Mouse (Mus musculus): ENCODE measurements around the gene Cnksr3.

Cnksr3 gene

GRCm38 (mm10) chr10:7149671-7150595, 62.1 kb downstream of the Cnksr3 start:
- DNase-seq (ENCODE audit: low spot score): no peak

GRCm38 (mm10) chr10:7145614-7146013, 66.4 kb downstream of the Cnksr3 start:
- peak; percentile 10 for DNase-seq (ENCODE audit: low spot score)

GRCm38 (mm10) chr10:7144081-7144783, 67.8 kb downstream of the Cnksr3 start:
- DNase-seq (ENCODE audit: low spot score): peak; percentile 26

- peak; percentile 64 for DNase-seq (ENCODE audit: low spot score)
Observed at GRCm38 (mm10) chr10:7142287-7142686, 69.8 kb downstream of the Cnksr3 start.

GRCm38 (mm10) chr10:7140282-7140681, 71.8 kb downstream of the Cnksr3 start:
- DNase-seq (ENCODE audit: low spot score): no peak

GRCm38 (mm10) chr10:7138049-7138448, 74.0 kb downstream of the Cnksr3 start:
- no peak for DNase-seq (ENCODE audit: low spot score)

- no peak for DNase-seq (ENCODE audit: low spot score)
Observed at GRCm38 (mm10) chr10:7135751-7136150, 76.3 kb downstream of the Cnksr3 start.

GRCm38 (mm10) chr10:7133005-7133404, 79.0 kb downstream of the Cnksr3 start:
- DNase-seq (ENCODE audit: low spot score): no peak

- no peak for DNase-seq (ENCODE audit: low spot score)
Observed at GRCm38 (mm10) chr10:7131441-7131840, 80.6 kb downstream of the Cnksr3 start.

- DNase-seq (ENCODE audit: low spot score): no peak
Observed at GRCm38 (mm10) chr10:7127828-7128227, 84.2 kb downstream of the Cnksr3 start.

- no peak for DNase-seq (ENCODE audit: low spot score)
Observed at GRCm38 (mm10) chr10:7126882-7127281, 85.2 kb downstream of the Cnksr3 start.

GRCm38 (mm10) chr10:7126287-7126686, 85.8 kb downstream of the Cnksr3 start:
- DNase-seq (ENCODE audit: low spot score): no peak

- DNase-seq (ENCODE audit: low spot score): no peak
Observed at GRCm38 (mm10) chr10:7124993-7125392, 87.0 kb downstream of the Cnksr3 start.

- DNase-seq (ENCODE audit: low spot score): peak; percentile 43
Observed at GRCm38 (mm10) chr10:7122294-7122693, 89.7 kb downstream of the Cnksr3 start.

- DNase-seq (ENCODE audit: low spot score): no peak
Observed at GRCm38 (mm10) chr10:7120206-7120605, 91.8 kb downstream of the Cnksr3 start.

GRCm38 (mm10) chr10:7118258-7119077, 93.6 kb downstream of the Cnksr3 start:
- DNase-seq (ENCODE audit: low spot score): peak; percentile 88

GRCm38 (mm10) chr10:7117785-7118184, 94.3 kb downstream of the Cnksr3 start:
- DNase-seq (ENCODE audit: low spot score): no peak

GRCm38 (mm10) chr10:7114796-7115195, 97.2 kb downstream of the Cnksr3 start:
- no peak for DNase-seq (ENCODE audit: low spot score)

- DNase-seq (ENCODE audit: low spot score): no peak
Observed at GRCm38 (mm10) chr10:7113747-7114146, 98.3 kb downstream of the Cnksr3 start.

- no peak for DNase-seq (ENCODE audit: low spot score)
Observed at GRCm38 (mm10) chr10:7113144-7113543, 98.9 kb downstream of the Cnksr3 start.

GRCm38 (mm10) chr10:7111462-7112000, 100.5 kb downstream of the Cnksr3 start:
- no peak for DNase-seq (ENCODE audit: low spot score)

- DNase-seq (ENCODE audit: low spot score): no peak
Observed at GRCm38 (mm10) chr10:7103872-7104271, 108.2 kb downstream of the Cnksr3 start.
